Mouse (Mus musculus): ENCODE measurements around the gene Vps33b. TPM values are rescaled to one million over a fixed set of nuclear protein-coding genes. Genes with fewer than 3 reads are reported as not detected.
A peak's percentile ranks its signal among the peaks of the same experiment; 100 is the strongest.

The Vps33b gene
- polyA plus RNA-seq, 1 experiment = 6.6 TPM

DNA sequence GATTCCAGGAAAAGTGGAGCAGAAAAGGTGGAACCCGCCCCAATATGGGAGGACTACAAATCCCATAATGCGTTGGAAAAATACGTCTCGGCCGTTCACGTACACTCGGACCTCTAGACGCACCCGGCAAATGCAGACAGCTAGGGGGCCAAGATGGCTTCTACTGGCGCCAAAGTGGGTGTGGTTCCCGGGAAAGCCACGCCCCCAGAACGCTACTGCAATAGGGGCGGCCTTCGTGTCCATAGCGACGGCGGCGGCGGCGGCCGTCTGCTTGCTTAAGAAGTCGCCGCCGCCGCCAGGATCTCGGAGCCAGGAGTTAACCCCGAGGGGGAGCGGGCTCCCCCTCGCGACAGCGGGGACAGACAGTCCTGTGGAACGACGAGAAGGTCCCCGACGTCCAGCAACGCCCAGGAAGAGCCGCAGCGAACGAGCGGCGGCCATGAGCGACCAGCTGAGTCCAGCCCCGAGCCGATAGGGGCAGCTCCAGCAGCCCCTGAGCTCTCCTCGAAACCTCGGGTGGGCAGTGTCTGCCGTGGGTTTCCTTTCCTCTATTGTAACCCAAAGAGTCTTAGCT lies 23.2 kb upstream of the Vps33b start, which contains the start of gene Ttll13:
Ttll13 (plus strand) TSS at position 229 of the 574 bp plus-strand sequence.
- Histone ChIP-seq H3K79me3 (ENCODE audit: low read depth) (no peaks in the 10 kb centered on the region), H3K27me3 (ENCODE audit: control insufficient read depth, insufficient read depth, insufficient read length) (no peaks in the 10 kb centered on the region), H3K79me2 (ENCODE audit: control insufficient read depth, insufficient read depth) (no peaks in the 10 kb centered on the region), H3K4me3 (ENCODE audit: insufficient read depth, poor library complexity, severe bottlenecking) (peak within 1 kb of the TSS; percentile 25), H3K36me3 (ENCODE audit: control insufficient read depth, insufficient read depth) (no peaks in the 10 kb centered on the region), H3ac (ENCODE audit: control insufficient read depth, insufficient read length, low read depth) (peak within 1 kb of the TSS; percentile 27)
- TF ChIP-seq USF1 (IDR thresholded peaks at IDR 0.05; ENCODE audit: low read depth) (no peak), MYOG (IDR thresholded peaks at IDR 0.05; ENCODE audit: control insufficient read depth, extremely low read depth, insufficient read length) (no peak), CTCF (IDR thresholded peaks at IDR 0.05; ENCODE audit: control insufficient read depth, insufficient read depth, insufficient read length) (peak; percentile 22), CEBPB (IDR thresholded peaks at IDR 0.05; ENCODE audit: low read depth) (no peak), MAX (IDR thresholded peaks at IDR 0.05) (peak; percentile 20), MYOD1 (IDR thresholded peaks at IDR 0.05; ENCODE audit: control insufficient read depth, insufficient read length, low read depth) (no peak), FOSL1 (IDR thresholded peaks at IDR 0.05; ENCODE audit: insufficient read depth, low read length, poor library complexity, severe bottlenecking) (no peak)

DNA sequence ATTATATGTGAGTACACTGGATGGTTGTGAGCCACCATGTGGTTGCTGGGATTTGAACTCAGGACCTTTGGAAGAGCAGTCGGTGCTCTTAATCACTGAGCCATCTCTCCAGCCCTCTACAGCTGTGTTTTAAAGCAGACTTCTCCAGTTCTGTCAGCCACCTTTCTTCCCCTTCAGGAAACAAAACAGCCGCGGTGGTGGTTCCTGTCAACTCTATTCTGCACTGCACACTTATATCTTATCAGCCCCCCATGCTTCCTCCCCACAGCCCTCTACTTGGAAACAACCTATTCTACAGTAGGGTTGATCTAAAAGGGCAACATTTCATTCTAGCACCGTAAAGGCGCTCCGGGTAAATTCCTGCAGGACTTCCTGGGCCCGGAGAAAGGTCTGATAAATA lies 22.6 kb upstream of the Vps33b start:
- no peak overlapping the region for H3K4me3 ChIP-seq (ENCODE audit: insufficient read depth, poor library complexity, severe bottlenecking)
- no peaks in the 10 kb centered on the region for H3K79me2 ChIP-seq (ENCODE audit: control insufficient read depth, insufficient read depth)
- no peak for TF ChIP-seq FOSL1 (IDR thresholded peaks at IDR 0.05; ENCODE audit: insufficient read depth, low read length, poor library complexity, severe bottlenecking)
- TF ChIP-seq CEBPB (IDR thresholded peaks at IDR 0.05; ENCODE audit: low read depth) = no peak
- no peak for TF ChIP-seq MAX (IDR thresholded peaks at IDR 0.05)
- TF ChIP-seq MYOG (IDR thresholded peaks at IDR 0.05; ENCODE audit: control insufficient read depth, extremely low read depth, insufficient read length) = no peak
- no peak for TF ChIP-seq CTCF (IDR thresholded peaks at IDR 0.05; ENCODE audit: control insufficient read depth, insufficient read depth, insufficient read length)
- TF ChIP-seq MYOD1 (IDR thresholded peaks at IDR 0.05; ENCODE audit: control insufficient read depth, insufficient read length, low read depth) = no peak
- H3K36me3 ChIP-seq (ENCODE audit: control insufficient read depth, insufficient read depth) = no peaks in the 10 kb centered on the region
- no peaks in the 10 kb centered on the region for H3K79me3 ChIP-seq (ENCODE audit: low read depth)
- no peak overlapping the region for H3ac ChIP-seq (ENCODE audit: control insufficient read depth, insufficient read length, low read depth)
- H3K27me3 ChIP-seq (ENCODE audit: control insufficient read depth, insufficient read depth, insufficient read length) = no peaks in the 10 kb centered on the region

DNA sequence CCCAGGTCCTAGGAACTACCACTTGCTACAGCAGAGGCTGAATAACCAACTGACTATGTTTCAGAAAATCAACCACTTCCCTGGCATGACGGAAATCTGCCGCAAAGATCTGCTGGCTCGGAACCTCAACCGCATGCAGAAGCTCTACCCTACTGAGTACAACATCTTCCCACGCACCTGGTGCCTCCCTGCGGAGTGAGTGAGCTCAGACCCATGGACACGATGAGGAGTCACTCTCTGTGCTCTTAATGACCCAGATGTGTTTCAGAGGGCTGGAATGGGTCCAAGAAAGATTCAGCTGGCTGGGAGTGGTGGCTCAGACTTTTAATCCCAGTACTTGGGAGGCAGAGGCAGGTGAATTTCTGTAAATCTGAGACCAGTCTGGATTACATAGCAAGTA lies 17.0 kb upstream of the Vps33b start:
- Histone ChIP-seq H3K79me2 (ENCODE audit: control insufficient read depth, insufficient read depth) (no peaks in the 10 kb centered on the region), H3K79me3 (ENCODE audit: low read depth) (no peaks in the 10 kb centered on the region), H3ac (ENCODE audit: control insufficient read depth, insufficient read length, low read depth) (no peak overlapping the region), H3K36me3 (ENCODE audit: control insufficient read depth, insufficient read depth) (no peaks in the 10 kb centered on the region), H3K27me3 (ENCODE audit: control insufficient read depth, insufficient read depth, insufficient read length) (no peaks in the 10 kb centered on the region), H3K4me3 (ENCODE audit: insufficient read depth, poor library complexity, severe bottlenecking) (no peak overlapping the region)
- TF ChIP-seq CEBPB (IDR thresholded peaks at IDR 0.05; ENCODE audit: low read depth) = no peak
- no peak for TF ChIP-seq FOSL1 (IDR thresholded peaks at IDR 0.05; ENCODE audit: insufficient read depth, low read length, poor library complexity, severe bottlenecking)
- TF ChIP-seq CTCF (IDR thresholded peaks at IDR 0.05; ENCODE audit: control insufficient read depth, insufficient read depth, insufficient read length) = no peak
- TF ChIP-seq MYOG (IDR thresholded peaks at IDR 0.05; ENCODE audit: control insufficient read depth, extremely low read depth, insufficient read length) = no peak
- TF ChIP-seq MAX (IDR thresholded peaks at IDR 0.05) = no peak
- no peak for TF ChIP-seq USF1 (IDR thresholded peaks at IDR 0.05; ENCODE audit: low read depth)
- no peak for TF ChIP-seq MYOD1 (IDR thresholded peaks at IDR 0.05; ENCODE audit: control insufficient read depth, insufficient read length, low read depth)

DNA sequence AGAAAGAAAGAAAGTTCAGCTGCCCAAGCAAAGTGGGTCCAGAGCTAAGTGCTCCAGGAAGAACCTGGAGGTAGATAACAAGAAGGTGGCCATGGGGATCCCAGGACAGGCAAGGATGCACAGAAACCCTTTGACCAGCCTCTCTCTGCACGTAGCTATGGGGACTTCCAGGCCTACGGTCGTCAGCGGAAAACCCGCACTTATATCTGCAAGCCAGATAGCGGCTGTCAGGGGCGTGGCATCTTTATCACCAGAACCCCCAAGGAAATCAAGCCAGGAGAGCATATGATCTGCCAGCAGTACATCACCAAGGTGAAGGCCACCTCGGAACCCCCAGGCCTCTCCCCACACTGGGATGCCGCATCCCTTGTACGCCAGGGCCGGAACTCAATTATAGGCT lies 16.6 kb upstream of the Vps33b start:
- Histone ChIP-seq H3K79me2 (ENCODE audit: control insufficient read depth, insufficient read depth) (no peaks in the 10 kb centered on the region), H3ac (ENCODE audit: control insufficient read depth, insufficient read length, low read depth) (no peak overlapping the region), H3K27me3 (ENCODE audit: control insufficient read depth, insufficient read depth, insufficient read length) (no peaks in the 10 kb centered on the region), H3K4me3 (ENCODE audit: insufficient read depth, poor library complexity, severe bottlenecking) (no peak overlapping the region), H3K36me3 (ENCODE audit: control insufficient read depth, insufficient read depth) (no peaks in the 10 kb centered on the region), H3K79me3 (ENCODE audit: low read depth) (no peaks in the 10 kb centered on the region)
- no peak for TF ChIP-seq MYOG (IDR thresholded peaks at IDR 0.05; ENCODE audit: control insufficient read depth, extremely low read depth, insufficient read length)
- no peak for TF ChIP-seq CTCF (IDR thresholded peaks at IDR 0.05; ENCODE audit: control insufficient read depth, insufficient read depth, insufficient read length)
- TF ChIP-seq CEBPB (IDR thresholded peaks at IDR 0.05; ENCODE audit: low read depth) = no peak
- no peak for TF ChIP-seq FOSL1 (IDR thresholded peaks at IDR 0.05; ENCODE audit: insufficient read depth, low read length, poor library complexity, severe bottlenecking)

DNA sequence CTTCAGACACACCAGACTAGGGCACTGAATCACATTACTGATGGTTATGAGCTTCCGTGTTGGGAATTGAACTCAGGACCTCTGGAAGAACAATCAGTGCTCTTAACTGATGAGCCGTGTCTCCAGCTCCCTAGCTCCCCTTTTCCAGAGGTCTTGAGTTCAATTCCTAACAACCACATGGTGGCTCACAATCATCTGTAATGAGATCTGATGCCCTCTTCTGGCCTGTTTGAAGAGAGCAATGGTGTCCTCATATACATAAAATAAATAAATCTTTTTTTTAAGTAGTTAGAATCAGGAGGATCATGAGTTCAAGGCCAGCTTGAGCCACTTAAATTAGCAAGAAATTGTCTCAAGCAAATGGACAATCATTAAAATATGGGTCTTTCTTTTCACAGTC lies 13.5 kb upstream of the Vps33b start:
- H3K79me2 ChIP-seq (ENCODE audit: control insufficient read depth, insufficient read depth) = no peaks in the 10 kb centered on the region
- H3K36me3 ChIP-seq (ENCODE audit: control insufficient read depth, insufficient read depth) = no peaks in the 10 kb centered on the region
- H3K79me3 ChIP-seq (ENCODE audit: low read depth) = no peaks in the 10 kb centered on the region
- no peak overlapping the region for H3ac ChIP-seq (ENCODE audit: control insufficient read depth, insufficient read length, low read depth)
- H3K4me3 ChIP-seq (ENCODE audit: insufficient read depth, poor library complexity, severe bottlenecking) = no peak overlapping the region
- TF ChIP-seq MAX (IDR thresholded peaks at IDR 0.05) = no peak
- no peak for TF ChIP-seq FOSL1 (IDR thresholded peaks at IDR 0.05; ENCODE audit: insufficient read depth, low read length, poor library complexity, severe bottlenecking)
- TF ChIP-seq CEBPB (IDR thresholded peaks at IDR 0.05; ENCODE audit: low read depth) = no peak
- no peak for TF ChIP-seq MYOD1 (IDR thresholded peaks at IDR 0.05; ENCODE audit: control insufficient read depth, insufficient read length, low read depth)
- TF ChIP-seq CTCF (IDR thresholded peaks at IDR 0.05; ENCODE audit: control insufficient read depth, insufficient read depth, insufficient read length) = no peak
- TF ChIP-seq MYOG (IDR thresholded peaks at IDR 0.05; ENCODE audit: control insufficient read depth, extremely low read depth, insufficient read length) = no peak
- no peak for TF ChIP-seq USF1 (IDR thresholded peaks at IDR 0.05; ENCODE audit: low read depth)
- H3K27me3 ChIP-seq (ENCODE audit: control insufficient read depth, insufficient read depth, insufficient read length) = no peaks in the 10 kb centered on the region

DNA sequence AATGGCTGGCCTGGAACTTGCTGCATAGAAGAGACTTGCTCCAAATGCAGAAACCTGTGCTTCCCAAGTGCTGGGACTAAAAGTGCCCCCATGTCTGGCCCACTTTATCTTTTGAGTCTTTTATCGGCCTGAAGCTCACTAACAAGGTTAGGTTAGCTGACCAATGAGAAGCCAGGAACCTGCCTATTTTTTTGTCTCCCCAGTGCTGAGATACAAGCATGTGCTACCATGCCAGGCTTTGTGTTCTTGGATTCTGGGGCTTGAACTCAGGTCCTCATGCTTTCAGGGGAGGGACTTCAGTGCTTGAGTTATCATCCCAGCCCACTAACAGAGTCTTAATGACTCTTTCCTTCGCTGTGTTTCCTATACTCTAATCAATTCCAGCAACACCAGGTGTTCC lies 11.7 kb upstream of the Vps33b start:
- Histone ChIP-seq H3K79me3 (ENCODE audit: low read depth) (peaks cover 13% of the 10 kb centered on the region), H3K27me3 (ENCODE audit: control insufficient read depth, insufficient read depth, insufficient read length) (no peaks in the 10 kb centered on the region), H3K36me3 (ENCODE audit: control insufficient read depth, insufficient read depth) (no peaks in the 10 kb centered on the region), H3ac (ENCODE audit: control insufficient read depth, insufficient read length, low read depth) (no peak overlapping the region), H3K79me2 (ENCODE audit: control insufficient read depth, insufficient read depth) (peaks cover 16% of the 10 kb centered on the region), H3K4me3 (ENCODE audit: insufficient read depth, poor library complexity, severe bottlenecking) (no peak overlapping the region)
- no peak for TF ChIP-seq MYOG (IDR thresholded peaks at IDR 0.05; ENCODE audit: control insufficient read depth, extremely low read depth, insufficient read length)
- TF ChIP-seq FOSL1 (IDR thresholded peaks at IDR 0.05; ENCODE audit: insufficient read depth, low read length, poor library complexity, severe bottlenecking) = no peak
- TF ChIP-seq CTCF (IDR thresholded peaks at IDR 0.05; ENCODE audit: control insufficient read depth, insufficient read depth, insufficient read length) = no peak
- no peak for TF ChIP-seq CEBPB (IDR thresholded peaks at IDR 0.05; ENCODE audit: low read depth)
- TF ChIP-seq USF1 (IDR thresholded peaks at IDR 0.05; ENCODE audit: low read depth) = no peak
- TF ChIP-seq MYOD1 (IDR thresholded peaks at IDR 0.05; ENCODE audit: control insufficient read depth, insufficient read length, low read depth) = no peak
- no peak for TF ChIP-seq MAX (IDR thresholded peaks at IDR 0.05)
